Mouse (Mus musculus) embryo, embryonic 10 days (tissue): ENCODE data around the gene Haao.

Source experiments
- DNase-seq: peaks from one replicate; pipeline ENCODE4 v3.0.0-alpha.2; 2015; ENCODE audit warnings: low spot score

The Haao gene

GRCm38 (mm10) chr17:83782740-83783139 is 65.0 kb downstream of the Haao start:
- DNase-seq = no peak
